Mouse (Mus musculus) adrenal gland, adult 8-10 months (tissue): Measurements from ENCODE around the gene Cracr2b. TPM values are rescaled to one million over a fixed set of nuclear protein-coding genes. Genes with fewer than 3 reads are reported as not detected.

Experiments used
- DNase-seq: peaks from one replicate; pipeline ENCODE4 v3.0.0; 2022
- total RNA-seq, 4 experiments: library from RNA; stranded (reverse); gene quantifications; 2 replicates each; pipeline ENCODE4 v1.2.4; 2022

Gene Cracr2b
- total RNA-seq, 4 experiments from 2014 or later, result 11.7 to 21.1 (median 18.7) TPM

- DNase-seq, result peak; percentile 33
These were observed 9.2 kb downstream of the Cracr2b start for GRCm38 (mm10) chr7:141469901-141470636.

GRCm38 (mm10) chr7:141470637-141470944, 9.7 kb downstream of the Cracr2b start:
- DNase-seq, result no peak

GRCm38 (mm10) chr7:141471236-141471635, 10.3 kb downstream of the Cracr2b start:
- DNase-seq, result no peak

GRCm38 (mm10) chr7:141472226-141472625, 11.3 kb downstream of the Cracr2b start:
- DNase-seq, result peak; percentile 56

GRCm38 (mm10) chr7:141472763-141473162, 11.9 kb downstream of the Cracr2b start:
- DNase-seq, result peak; percentile 26

- DNase-seq, result no peak
These were observed 13.3 kb downstream of the Cracr2b start for GRCm38 (mm10) chr7:141474160-141474559.

- DNase-seq, result peak; percentile 78
These were observed 14.3 kb downstream of the Cracr2b start, which contains the start of the genes Polr2l and Tspan4 for GRCm38 (mm10) chr7:141475011-141475804. Gene Polr2l, minus strand, starts transcription at chr7:141475132. Gene Tspan4, plus strand, starts transcription at chr7:141475240.

GRCm38 (mm10) chr7:141475805-141476158, 14.9 kb downstream of the Cracr2b start:
- no peak for DNase-seq

GRCm38 (mm10) chr7:141476226-141476980, 15.5 kb downstream of the Cracr2b start:
- peak; percentile 94 for DNase-seq

- no peak for DNase-seq
These were observed 16.1 kb downstream of the Cracr2b start for GRCm38 (mm10) chr7:141476981-141477370.

GRCm38 (mm10) chr7:141477578-141478269, 16.8 kb downstream of the Cracr2b start:
- DNase-seq, result no peak

- peak; percentile 59 for DNase-seq
These were observed 17.4 kb downstream of the Cracr2b start for GRCm38 (mm10) chr7:141478270-141478748.

- peak; percentile 51 for DNase-seq
These were observed 20.1 kb downstream of the Cracr2b start for GRCm38 (mm10) chr7:141480842-141481497.

- peak; percentile 50 for DNase-seq
These were observed 20.9 kb downstream of the Cracr2b start for GRCm38 (mm10) chr7:141481498-141482401.

- DNase-seq, result no peak
These were observed 21.7 kb downstream of the Cracr2b start for GRCm38 (mm10) chr7:141482531-141483024.

GRCm38 (mm10) chr7:141483114-141483653, 22.3 kb downstream of the Cracr2b start:
- no peak for DNase-seq

GRCm38 (mm10) chr7:141484186-141485120, 23.6 kb downstream of the Cracr2b start:
- DNase-seq, result no peak

GRCm38 (mm10) chr7:141485186-141485585, 24.3 kb downstream of the Cracr2b start:
- no peak for DNase-seq

- DNase-seq, result no peak
These were observed 24.7 kb downstream of the Cracr2b start for GRCm38 (mm10) chr7:141485606-141486005.
